Mouse (Mus musculus): ENCODE measurements at regions not wholly inside any gene's neighbourhood (a gene's known extent, or its start where the extent isn't known, plus 50 kb on each side); places are given as distances from the start of the nearest gene placed in this dataset.
"Not testable (repeated sequence)": the region's sequence is repeated elsewhere in the genome, so short reads cannot be mapped to it uniquely, and the experiment has no call there.

DNA sequence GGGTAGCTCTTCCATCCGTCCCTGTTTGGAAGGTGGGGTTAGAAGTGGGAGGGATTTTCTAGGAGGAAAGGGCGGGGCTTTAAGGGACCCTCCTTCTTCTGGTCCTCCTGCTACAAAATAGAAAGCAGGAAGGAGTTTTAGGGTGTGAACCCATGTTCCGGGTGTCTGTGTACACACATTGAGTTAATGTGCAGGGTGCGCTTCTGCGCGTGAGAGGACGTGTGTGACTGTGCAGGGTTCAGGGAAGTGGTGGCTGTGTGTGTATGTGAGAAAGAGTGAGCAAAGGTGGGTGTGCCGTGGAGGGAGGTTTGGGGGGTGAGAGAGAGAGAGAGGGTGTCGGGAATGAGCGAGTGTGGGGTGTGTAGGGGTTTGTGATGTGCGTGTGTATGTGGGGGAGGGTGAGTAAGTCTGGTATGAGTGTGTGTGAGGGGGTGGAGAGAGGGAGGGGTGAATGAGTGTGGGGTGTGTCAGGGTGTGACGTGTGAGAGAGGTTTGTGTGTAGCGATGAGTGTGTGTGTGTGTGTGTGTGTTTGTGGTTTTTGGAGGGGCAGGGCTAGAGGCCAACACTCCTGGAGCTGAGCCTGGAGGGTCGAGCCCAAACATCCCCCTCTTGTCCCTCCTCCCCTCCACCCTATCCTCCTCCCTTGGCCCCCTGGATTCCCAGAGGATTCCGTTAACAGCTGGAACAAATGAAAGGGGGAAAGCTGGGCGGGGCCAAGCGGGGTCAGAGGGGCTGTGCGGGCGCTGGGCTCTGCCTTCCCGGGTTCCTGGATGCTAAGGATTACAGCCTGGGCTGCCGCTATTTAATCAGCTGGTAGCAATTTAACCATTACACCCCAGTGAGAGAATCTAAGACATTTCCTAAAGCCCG, 95.3 kb upstream of the Med13l start:
- ATAC-seq, result peak; percentile 75

DNA sequence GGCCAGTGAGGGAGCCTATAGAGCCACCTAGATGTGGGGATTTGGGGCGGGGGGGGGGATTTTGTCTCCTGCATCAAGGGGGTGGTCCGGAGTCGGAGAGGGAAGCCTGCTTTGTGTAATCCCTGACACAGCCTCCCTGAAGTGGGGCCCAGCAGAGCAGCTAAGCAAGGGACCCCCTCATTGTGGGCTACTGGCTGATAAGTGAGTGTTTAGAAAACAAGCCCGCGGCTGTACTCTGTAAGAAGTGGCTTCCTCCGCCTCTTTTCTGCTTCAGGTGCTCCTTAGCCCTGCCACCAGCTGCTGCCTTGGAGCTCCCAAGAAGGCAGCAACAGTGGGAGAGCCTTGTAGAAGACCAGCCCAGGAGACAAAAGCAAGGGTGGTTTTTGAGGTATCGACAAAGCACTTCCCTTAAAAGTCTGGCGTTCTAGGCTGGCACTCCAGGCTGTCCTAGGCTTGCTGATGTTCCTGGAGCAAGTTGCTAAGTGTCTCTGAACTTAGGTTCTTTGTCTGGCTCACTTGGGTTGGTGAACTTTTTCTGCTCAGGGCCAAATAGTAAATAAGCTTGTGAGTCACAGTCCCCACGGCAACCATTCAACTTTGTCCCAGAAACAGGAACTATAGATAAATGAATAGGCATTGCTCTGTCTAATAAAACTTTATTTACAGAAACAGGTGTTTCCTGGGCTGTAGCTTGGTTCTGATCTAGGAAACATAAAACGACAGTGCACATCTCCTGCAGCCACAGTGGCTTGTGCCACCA, 94.3 kb upstream of the Med13l start:
- no peak for ATAC-seq

DNA sequence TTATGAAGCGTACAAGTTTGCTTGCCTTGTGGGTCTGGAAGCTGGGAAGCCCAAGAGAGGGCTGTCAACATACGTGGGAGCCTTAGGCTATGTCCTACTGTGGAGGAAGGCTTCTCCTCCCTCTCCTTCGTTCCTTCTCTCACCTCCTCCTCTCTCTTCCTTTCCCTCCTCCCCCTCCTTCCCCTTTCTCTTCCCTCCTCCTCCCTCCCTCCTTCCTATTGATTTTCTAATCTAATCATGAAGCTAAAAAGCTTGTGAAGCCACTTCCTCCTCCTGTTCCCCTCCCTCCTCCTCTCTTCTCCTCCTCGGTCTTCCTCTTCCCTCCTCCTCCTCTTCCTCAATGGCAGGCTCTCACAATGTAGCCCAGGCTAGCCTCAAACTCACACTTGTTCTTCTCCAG, 91.7 kb upstream of the Med13l start:
- no peak for ATAC-seq

DNA sequence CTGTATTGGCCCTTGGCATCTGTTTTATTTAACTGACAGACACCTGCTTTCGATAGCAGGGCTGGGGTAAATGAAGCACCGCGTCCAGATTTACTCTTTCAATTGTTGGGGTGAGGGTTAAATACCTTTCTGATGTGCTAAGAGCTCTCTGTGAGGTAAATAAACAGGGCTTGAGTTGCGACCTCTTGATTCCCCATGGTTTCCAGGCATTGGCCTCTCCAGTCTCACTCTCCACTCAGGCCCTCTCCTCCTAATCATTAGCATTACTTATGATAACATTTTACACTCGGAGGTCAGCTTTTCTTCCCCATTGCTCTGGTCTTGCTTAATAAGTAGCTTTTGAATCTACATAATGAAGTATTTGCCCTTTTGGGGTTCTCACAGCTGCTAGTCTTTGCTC, 88.9 kb upstream of the Med13l start:
- no peak for ATAC-seq

DNA sequence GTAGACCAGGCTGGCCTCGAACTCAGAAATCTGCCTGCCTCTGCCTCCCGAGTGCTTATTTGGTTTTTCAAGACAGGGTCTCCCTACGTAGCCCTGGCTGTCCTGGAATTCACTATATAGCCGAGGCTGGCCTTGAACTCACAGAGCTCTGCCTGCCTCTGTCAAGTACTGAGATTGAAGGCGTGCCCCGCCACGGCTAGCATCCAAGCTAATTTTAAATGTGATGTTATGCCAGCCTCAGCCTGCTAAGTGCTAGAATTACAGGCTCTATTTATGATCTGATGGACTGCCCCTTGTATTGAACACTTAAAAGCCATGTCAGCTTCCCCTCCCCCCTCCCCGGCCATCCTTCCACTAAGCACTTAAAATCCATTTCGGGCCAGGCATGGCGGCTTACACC, 88.2 kb upstream of the Med13l start:
- no peak for ATAC-seq

DNA sequence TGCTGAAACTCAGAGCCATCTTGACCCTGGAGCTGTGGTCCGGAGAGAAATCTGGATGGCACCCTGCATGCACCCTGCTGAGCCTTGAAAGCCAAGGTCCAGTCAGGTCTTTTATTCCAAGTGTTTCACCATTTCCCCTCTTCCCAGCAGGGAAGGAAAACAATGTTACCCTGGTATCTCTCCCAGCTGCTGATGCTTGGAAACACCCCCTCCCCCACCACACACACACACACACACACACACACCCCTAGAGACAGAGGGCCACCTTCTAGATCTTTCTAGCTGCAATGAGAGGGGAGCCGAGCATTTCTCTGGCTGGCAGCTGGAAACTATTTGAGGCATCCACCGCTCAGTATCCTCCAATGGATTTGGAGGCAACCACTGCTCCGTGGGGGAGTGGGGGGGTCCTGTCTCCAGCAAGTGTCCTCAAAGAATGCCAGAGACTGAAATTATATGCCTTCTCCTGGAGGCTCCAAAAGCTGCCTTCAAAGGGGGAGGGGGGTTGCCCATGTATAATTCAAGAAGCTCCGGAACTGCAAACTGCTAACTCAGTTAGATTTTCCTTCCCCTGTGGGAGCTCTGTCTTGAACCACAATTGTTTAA, 87.2 kb upstream of the Med13l start:
- ATAC-seq, result no peak

DNA sequence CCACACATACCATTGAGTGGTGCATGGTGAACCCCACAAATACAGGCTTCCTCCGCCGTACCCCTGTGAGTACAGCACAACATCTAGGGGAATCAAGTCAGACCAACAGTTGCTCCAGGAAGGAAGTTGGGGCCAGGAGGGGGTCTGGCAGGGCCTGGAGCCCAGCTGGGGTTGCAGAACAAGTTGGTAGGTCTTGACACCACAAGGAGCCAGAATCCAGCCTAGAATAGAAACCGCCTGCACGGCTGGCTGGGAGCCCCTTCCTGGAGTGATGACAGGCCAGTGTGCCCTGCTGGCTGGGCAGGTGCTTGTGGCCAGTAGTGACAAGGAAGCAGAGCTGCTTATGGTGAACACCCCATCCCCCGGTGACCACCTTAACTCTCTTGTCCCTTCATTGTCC, 83.9 kb upstream of the Med13l start:
- ATAC-seq, result no peak

DNA sequence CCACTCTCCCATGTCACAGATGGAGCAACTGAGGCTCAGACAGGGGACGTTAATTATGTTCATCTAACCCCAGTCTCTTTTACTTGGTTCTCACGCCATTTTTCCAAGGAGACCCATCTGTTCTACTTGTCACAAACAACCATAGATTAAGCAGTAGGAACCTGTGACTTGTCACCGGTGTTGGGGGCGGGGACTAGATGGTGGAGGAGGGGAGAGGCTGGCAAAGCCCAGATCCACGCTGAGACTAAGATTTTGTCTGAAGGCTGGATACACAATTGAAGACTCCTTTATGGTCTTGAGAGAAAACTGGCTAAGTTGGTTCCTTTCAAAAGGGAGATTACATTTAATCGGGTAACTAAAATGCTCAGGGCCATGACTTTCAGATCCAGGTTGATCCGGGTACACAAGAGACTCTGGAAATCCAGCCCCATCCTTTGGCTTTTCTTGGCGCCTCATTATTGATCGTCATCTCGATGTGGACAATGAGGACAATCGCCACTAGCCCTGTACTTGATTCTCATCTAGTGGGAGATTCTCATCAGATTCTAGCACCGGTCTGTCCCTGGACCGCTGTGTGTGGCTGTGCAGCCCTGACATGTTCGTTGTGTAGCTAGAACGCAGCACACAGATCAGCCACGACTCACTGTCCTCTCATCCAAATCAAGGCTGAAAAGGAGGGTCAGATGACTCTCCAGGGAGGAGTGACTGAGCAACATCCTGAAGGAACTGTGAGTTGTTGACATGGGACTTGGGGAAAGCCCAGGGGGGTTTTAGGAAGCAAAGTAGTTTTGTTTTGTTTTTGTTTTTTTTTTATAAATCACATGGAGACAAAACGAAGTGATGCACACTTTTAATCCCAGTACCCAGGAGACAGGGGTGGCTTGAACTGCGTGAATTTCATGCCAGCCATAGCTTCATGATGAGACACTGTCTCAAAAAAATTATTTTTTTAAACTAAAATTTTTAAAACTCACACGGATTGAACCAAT, 83.1 kb upstream of the Med13l start:
- peak; percentile 23 for ATAC-seq

DNA sequence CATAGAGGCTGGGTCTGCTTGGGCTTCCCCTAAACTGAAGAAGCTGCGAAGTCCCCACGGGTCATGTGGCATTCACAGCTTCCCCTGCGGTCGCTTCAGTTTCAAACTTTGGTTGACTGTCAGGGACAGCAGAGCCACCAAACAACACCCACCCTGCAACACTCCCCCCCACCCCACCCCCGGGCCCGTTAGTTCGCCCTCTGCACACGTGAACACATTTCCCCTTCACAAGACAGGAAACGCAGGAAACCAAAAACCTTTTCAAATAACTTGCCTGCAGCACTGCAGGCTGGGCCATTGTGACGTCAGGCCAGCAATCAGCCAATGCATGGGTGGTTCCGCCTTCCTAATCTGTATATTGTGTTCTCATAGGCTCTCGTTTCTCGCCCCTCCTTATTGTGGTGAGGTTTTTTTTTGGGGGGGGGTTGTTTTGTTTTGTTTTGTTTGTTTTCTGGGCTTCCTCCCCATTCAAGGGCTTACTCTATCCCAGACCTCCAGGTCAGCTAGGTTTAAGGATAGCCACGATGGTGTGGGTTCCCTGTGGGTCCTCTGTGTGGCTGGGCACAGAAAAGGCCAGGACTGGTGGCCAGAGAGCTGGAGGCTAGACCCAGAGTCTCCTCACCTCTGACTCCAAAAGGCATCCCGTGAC, 82.2 kb upstream of the Med13l start:
- peak; percentile 96 for ATAC-seq

DNA sequence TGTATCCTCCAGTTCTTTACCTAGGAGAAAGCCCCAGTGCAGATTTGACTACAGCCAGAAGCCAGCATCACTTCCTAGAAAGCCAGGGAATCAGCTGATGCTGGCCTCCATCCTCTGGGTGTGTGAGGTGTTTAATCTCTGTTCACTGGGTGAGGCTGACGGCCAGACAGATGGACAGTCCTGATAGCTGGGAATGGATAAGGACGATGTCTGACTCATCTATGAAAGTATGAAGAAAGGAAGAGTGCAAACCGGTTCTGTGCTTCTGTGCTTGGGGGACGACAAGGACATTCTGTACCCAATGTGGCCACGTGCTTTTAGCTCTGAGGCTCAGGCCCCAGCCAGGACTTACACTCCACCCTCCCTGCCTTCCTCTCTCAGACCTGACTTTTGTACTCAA, 80.5 kb upstream of the Med13l start:
- no peak for ATAC-seq

DNA sequence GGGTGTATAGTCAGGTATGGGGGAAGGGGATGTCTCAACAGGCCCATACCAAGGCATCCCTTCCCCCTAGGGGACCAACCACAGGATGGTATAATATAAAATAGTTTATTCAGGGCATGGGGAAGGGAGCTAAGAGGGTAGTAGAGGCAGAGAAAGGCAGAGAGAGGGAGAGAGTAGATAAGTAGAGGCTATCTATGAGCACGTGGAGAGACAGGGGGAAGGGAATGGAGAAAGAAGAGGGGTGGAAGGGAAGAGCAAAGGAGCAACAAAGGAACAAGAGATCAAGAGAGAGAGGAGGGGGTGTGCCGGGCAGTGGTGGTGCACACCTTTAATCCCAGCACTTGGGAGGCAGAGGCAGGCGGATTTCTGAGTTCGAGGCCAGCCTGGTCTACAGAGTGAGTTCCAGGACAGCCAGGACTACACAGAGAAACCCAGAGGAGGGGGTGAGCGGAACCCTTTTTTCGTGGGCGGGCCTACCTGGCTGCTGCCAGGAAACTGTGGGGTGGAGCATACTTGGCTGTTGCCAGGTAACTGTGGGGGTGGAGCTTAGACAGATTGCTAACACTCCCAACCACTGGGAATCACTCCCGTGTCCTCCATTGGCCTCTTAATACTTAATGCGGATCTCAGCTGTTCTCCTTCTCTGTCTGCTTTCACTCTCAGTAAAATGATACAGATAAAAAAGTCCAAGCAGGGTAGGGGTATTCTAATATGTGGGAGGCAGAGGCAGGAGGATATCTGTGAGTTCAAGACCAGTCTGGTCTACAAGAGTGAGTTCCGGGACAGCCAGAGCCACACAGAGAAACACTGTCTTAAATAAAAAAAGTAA, 79.3 kb upstream of the Med13l start:
- no peak for ATAC-seq

DNA sequence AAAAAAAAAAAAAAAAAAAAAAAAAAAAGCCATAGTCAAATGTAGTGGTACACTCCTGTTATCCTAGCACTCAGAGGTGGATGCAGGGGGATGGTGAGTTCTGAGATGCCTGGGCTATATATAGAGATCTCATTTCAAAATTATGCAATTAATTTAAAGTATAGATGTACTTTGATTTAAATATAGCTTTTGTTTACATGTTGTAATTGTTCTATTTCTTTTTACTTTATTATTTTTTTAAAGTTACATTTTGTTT, 78.8 kb upstream of the Med13l start:
- ATAC-seq, result no peak

DNA sequence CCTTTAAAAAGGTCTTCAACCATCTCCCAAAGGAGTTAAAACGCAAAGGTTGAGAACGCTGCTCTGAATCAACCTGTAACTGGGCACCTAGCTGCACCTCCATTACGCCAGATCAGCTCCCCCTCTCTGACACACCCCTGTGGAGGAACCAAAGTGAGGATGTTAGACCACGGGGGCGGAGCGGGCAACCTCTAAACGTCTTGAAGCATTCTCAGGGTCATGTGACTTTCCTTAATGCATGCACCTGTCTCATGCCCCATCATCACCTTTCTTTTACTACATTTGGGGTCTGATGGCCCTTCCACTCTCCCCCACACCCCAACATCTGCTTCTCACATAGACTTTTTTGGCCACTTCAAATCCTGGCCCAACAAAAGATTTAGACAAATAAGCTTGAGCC, 77.9 kb upstream of the Med13l start:
- no peak for ATAC-seq

DNA sequence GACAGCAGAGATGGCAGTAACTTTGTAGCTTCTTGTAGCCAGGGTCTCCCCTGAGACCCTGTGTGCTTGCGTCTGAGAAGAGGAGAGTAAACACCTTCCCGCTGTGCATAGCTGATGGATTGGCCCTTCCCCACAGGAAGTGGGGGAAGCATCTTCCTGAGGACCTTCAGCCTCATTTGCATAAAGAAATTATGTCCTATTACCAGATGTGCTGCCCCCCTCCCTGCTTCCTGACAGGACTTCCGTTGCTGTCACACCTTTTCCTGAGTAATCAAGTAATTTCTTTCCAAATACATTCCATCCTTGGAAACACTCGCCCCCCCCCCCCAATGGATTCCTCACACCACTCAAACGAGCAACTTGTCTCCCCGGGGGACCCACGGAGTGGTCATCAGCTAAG, 77.5 kb upstream of the Med13l start:
- ATAC-seq, result no peak

DNA sequence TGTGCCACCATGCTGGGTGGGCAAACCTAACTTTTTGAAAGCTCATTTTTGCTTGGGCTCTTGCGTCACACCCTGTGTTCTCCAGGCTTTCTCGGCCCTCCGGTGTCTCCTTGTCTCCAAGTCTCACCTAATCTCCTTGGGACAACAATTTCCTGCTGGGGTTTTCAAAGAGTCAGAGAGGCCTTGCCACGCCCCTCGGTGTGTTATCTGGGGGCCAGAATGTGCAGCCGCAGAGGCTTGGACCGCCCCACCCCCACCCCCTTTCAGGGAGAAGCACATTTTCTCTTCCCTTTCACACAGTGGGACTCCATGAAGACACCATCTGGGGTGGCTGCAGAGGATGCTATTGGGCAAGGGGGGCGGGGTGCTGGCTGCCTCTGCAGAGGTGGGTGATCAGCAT, 76.9 kb upstream of the Med13l start:
- no peak for ATAC-seq

DNA sequence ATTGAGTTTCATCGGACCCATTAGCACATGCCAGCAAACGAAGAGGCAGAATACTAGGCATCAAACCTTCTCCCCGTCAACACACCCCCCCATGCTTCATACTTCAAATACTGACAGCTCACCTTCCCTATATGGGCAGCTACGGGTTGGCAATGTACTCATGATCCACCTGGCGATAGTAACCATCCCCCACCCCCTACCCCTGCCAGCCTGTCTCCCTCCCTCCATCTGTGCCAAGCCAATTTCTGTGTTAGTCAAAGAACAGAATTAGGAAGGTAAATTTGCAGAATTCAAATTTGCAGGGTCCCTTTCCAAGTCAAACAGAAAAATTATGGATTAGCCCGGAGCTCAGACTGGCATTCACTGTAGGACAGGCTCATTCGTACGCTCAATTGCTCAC, 75.3 kb upstream of the Med13l start:
- no peak for ATAC-seq

DNA sequence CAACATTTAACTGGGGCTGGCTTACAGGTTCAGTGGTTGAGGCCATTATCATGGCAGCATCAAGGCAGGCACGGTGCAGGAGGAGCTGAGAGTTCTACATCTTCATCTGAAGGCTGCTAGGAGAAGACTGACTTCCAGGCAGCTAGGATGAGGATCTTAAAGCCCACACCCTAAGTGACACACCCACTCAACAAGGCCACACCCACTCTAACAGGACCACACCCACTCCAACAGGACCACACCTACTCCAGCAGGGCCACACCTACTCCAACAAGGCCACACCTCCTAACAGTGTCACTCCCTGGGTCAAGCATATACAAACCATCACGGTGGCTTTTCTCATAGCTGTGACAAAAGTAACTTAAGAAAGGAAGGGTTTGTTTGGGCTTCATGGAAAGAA, 68.0 kb upstream of the Med13l start:
- not testable (repeated sequence) for ATAC-seq

DNA sequence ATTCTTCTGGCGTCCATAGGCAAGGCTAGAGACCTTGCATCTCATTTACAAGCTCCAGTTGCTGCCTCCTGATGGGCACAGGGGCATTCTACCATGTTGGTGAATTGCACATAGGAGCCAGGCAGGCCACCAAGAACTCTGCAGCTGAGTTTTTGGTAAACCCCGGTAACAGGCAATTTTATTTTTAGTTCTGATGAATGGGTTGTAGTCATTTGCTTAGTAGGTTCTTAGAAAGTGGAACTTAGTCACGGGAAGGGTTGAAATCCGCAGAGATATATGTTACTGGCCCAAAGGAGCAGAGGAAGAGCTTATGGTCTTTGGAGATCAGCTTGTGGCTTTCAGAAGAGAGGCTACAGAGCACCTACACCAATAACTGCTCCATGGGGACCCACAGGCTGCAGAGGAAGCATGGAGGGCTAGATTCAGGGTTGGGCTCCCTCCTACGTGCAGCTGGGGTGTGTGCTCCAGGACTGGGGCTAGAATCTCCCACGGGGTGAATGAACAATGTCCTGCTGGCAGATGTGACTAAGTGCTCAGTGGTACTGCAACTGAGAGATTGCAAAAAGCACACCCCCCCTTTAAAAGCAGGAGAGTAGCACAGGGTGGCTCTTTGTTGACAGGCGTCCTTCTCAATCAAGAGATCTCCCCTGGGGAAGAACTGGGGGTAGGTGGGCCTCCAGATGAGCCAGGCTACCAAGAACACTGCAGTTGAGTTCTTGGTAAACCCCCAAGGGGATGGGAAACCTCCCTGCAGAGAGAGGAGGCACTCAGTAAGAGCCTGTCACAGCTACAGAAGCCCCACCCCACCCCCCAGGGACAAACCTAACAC, 65.6 kb upstream of the Med13l start:
- ATAC-seq, result no peak

DNA sequence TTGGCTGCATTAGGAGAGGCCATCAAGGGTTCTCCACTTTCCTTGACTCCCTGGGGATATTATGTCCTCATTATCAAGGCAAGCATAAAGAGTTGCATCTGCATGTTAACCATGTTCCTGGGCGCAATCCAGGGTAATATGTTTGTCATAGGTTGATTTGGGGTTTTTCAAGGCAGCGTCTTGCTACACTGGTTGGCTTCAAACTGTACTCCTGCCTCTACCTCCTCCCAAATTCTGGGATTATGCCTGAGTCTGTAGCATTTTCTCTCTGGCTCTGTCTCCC, 65.1 kb upstream of the Med13l start:
- ATAC-seq, result no peak

DNA sequence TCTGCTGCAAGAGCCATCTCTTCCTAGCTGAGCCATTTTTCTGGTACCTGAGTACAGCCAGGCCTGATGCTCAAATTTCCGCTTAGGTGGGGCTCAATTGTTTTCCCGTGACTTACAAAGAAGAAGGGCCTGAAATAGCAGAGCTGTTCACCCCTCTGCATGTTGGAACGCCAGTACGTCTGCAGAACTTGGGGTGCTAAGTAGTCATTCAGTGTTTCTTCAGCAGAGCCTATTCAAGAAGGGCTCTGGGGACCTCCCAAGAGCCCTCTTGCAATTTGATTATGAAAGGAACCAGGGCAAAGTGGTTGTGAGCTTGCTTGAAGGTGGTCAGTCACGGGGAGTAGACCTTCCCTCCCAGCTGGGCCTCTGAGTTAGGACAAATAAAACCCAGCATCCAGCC, 58.9 kb upstream of the Med13l start:
- no peak for ATAC-seq

DNA sequence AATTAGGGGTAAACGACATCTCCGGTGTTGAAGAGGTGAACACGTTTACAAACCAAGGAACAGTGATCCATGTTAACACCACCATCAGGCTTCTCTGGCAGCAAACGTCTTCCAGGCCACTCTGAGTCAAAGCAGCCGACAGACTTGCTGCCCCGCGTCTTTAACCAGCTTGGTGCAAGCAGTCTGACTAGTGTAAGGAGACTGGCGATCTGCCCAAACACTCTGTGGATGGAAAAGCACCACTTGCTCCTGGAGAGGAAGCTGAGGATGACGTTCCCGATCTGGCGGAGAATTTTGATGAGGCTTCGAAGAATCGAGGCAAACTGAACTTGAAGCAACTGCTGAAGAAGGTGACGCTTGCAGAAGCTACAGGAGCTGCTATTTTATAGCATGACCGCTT, 57.5 kb upstream of the Med13l start:
- ATAC-seq, result no peak

All from inflammation-experienced regulatory T-cells, adult 6 months (primary cell).